Mouse (Mus musculus) kidney, postnatal 0 days (tissue): ENCODE data around the gene Ambp. TPM values are rescaled to one million over a fixed set of nuclear protein-coding genes. Genes with fewer than 3 reads are reported as not detected.

Experiments used
- ATAC-seq: fragments of 200-750 bp; cut with Nextera tagmentation; replicated peaks from 2 replicates; pipeline ENCODE4 v1.8.0; 2017; ENCODE audit warnings: low read depth, moderate number of reproducible peaks, moderate TSS enrichment, moderate library complexity; ENCODE audit not compliant: low FRiP score
- DNase-seq: peaks from one replicate; pipeline ENCODE4 v3.0.0-alpha.2; 2016; ENCODE audit warnings: low spot score
- H3K27ac ChIP-seq: fragments of 300-500 bp; sonication (generic); 2 replicates; pipeline ENCODE4 v1.5.1; 2014; ENCODE audit warnings: mild to moderate bottlenecking
- H3K27me3 ChIP-seq: fragments of 300-500 bp; sonication (generic); 2 replicates; pipeline ENCODE4 v1.6.1; 2014; ENCODE audit warnings: low read length, mixed read lengths; ENCODE audit not compliant: insufficient read depth
- H3K36me3 ChIP-seq: fragments of 300-500 bp; sonication (generic); 2 replicates; pipeline ENCODE4 v1.6.1; 2014; ENCODE audit warnings: low read length, mixed read lengths; ENCODE audit not compliant: insufficient read depth
- H3K4me1 ChIP-seq: fragments of 300-500 bp; sonication (generic); replicated peaks from 2 replicates; pipeline ENCODE4 v1.6.1; 2014; ENCODE audit warnings: antibody characterized with exemption, low read length, mixed read lengths; ENCODE audit not compliant: insufficient read depth
- H3K4me2 ChIP-seq: fragments of 300-500 bp; sonication (generic); 2 replicates; pipeline ENCODE4 v1.6.1; 2014; ENCODE audit warnings: mild to moderate bottlenecking, low read length, moderate library complexity, mixed read lengths
- H3K4me3 ChIP-seq: fragments of 300-500 bp; sonication (generic); replicated peaks from 2 replicates; pipeline ENCODE4 v1.5.1; 2014; ENCODE audit warnings: low read depth, low read length
- H3K9ac ChIP-seq: fragments of 300-500 bp; sonication (generic); 2 replicates; pipeline ENCODE4 v1.6.1; 2014; ENCODE audit warnings: low read depth, low read length
- H3K9me3 ChIP-seq: fragments of 300-500 bp; sonication (generic); replicated peaks from 2 replicates; pipeline ENCODE4 v1.6.1; 2016; ENCODE audit warnings: low read length, inconsistent platforms, mixed read lengths
- CTCF ChIP-seq: IDR thresholded peaks from 2 replicates; pipeline ENCODE4 v1.5.1; 2016; ENCODE audit warnings: antibody characterized with exemption, low read depth, mild to moderate bottlenecking, moderate library complexity
- WGBS: fragments of 180-500 bp; shearing (Covaris S2); extraction: QIAGEN DNeasy Blood & Tissue Kit; methylation state at CpG from one replicate; pipeline ENCODE4 v1.1.7; 2014; 5-methylcytosine and 5-hydroxymethylcytosine counted together
- polyA plus RNA-seq: library from polyadenylated mRNA; unstranded; fragments of >200 nt; fragmentation: Nextera tagmentation; extraction: Ambion mirVana; gene quantifications from 2 replicates; pipeline ENCODE4 v1.2.1, GENCODE M21; 2015

The Ambp gene
- polyA plus RNA-seq, 1 experiment from 2014 or later = 2.3 TPM

DNA sequence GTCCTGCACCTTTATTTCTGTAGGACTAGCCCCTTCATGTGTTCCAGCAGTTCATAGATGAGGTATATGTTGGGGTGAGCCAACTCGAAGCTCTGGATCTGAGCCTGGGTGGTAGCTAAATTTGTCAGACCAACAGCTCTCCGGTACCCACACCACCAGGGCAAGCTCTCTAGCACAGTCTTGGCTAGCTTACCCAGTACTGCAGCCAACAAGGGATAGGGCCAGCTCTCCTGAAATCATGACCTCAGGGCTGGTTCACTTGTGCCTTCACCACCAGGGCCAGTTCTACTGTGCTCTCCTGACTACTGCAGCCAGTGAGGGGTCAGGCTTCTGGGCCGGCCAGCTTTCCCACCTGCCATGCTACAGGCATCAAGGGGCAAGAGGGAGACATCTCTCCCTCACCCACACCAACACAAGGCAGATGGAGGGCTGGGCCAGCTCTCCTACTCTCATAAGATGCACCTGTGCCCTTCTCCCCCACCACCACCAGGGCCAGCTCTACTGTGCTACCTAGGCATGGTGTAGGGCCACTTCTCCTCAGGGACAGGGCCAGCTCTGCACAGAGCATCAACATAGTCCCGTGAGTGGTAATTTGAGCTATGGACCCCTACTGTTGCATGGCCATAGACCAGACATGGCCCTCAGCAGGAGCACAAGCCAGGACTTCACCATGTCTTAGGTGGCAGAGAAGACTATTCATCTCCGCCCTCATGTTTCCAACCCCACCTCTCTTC lies 24.5 kb downstream of the Ambp start:
- no peak for TF ChIP-seq CTCF
- H3K27ac ChIP-seq = no peak overlapping the region
- H3K27me3 ChIP-seq = no peaks in the 10 kb centered on the region
- ATAC-seq (no peak), DNase-seq (no peak)
- 91% methylated on average over 5 of the region's 5 CpGs for WGBS
- peaks cover 25% of the 10 kb centered on the region for H3K36me3 ChIP-seq
- H3K4me2 ChIP-seq = no peak overlapping the region
- no peaks in the 10 kb centered on the region for H3K9me3 ChIP-seq
- no peak overlapping the region for H3K9ac ChIP-seq
- no peaks in the 10 kb centered on the region for H3K4me1 ChIP-seq
- H3K4me3 ChIP-seq = no peak overlapping the region

- no peak for TF ChIP-seq CTCF
- no peaks in the 10 kb centered on the region for H3K9me3 ChIP-seq
- DNase-seq (no peak), ATAC-seq (no peak)
- no peak overlapping the region for H3K4me2 ChIP-seq
- 74% methylated on average over 8 of the region's 8 CpGs for WGBS
- H3K36me3 ChIP-seq = peaks cover 25% of the 10 kb centered on the region; the same call in 1 of the 2 replicates
- H3K4me1 ChIP-seq = no peaks in the 10 kb centered on the region
- H3K4me3 ChIP-seq = no peak overlapping the region
- H3K27ac ChIP-seq = no peak overlapping the region
- H3K27me3 ChIP-seq = no peaks in the 10 kb centered on the region
- H3K9ac ChIP-seq = no peak overlapping the region
Observed at GRCm38 (mm10) chr4:63124861-63125466, 29.6 kb downstream of the Ambp start.

DNA sequence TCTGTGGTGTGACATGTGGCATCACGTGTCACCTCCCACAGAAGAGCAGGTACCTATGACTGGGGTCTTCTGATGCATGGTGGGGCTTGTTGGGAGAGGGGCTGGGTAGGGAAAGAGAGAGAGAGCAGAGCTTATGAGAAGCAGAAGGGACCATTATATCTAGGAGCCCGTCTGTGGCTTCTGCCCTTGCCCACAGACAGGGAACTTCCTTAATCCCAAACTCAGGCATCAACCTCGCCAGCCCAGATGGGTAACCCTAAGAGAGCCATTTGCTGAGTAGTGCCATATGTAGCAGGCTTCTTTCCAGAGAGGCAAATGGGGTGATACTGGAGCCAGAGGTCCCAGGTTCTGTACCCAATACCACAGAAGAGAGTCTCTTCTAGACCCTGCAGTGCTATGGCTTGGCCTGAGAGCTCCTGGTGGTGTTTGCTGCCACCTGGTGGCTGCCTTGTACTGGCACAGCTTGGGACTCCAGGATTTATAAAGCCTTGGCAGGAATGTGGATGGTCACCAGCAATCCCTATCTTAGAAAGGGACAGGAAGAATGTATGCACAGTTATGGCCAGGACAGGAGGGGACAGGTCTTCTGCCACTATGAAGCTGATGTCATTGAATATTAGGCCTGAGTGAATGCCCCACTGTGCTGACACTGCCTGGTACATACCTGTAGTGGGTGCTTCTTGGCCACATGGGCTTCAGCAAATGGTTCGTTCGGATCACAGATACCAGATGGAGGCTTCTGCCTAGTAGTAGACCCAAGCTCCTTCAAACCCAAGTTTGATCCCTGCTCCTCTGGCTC lies 35.8 kb downstream of the Ambp start:
- ATAC-seq (peak; percentile 82), DNase-seq (peak; percentile 94)
- no peak overlapping the region for H3K4me3 ChIP-seq
- no peak overlapping the region for H3K9ac ChIP-seq
- no peaks in the 10 kb centered on the region for H3K27me3 ChIP-seq
- peaks cover 30% of the 10 kb centered on the region; the same call in 1 of the 2 replicates for H3K36me3 ChIP-seq
- peak; percentile 100 for TF ChIP-seq CTCF
- no peak overlapping the region for H3K27ac ChIP-seq
- no peaks in the 10 kb centered on the region for H3K9me3 ChIP-seq
- 87% methylated on average over 5 of the region's 5 CpGs for WGBS
- H3K4me1 ChIP-seq = peaks cover 4% of the 10 kb centered on the region; the same call in 1 of the 2 replicates
- H3K4me2 ChIP-seq = no peak overlapping the region

- H3K4me1 ChIP-seq = no peaks in the 10 kb centered on the region
- ATAC-seq = no peak
- no peak overlapping the region for H3K27ac ChIP-seq
- H3K9ac ChIP-seq = no peak overlapping the region
- H3K27me3 ChIP-seq = no peaks in the 10 kb centered on the region
- no peak for DNase-seq
- no peak overlapping the region for H3K4me3 ChIP-seq
- H3K36me3 ChIP-seq = peaks cover 23% of the 10 kb centered on the region; the same call in 1 of the 2 replicates
- no peaks in the 10 kb centered on the region for H3K9me3 ChIP-seq
- 98% methylated on average over 8 of the region's 8 CpGs for WGBS
- no peak overlapping the region for H3K4me2 ChIP-seq
- no peak for TF ChIP-seq CTCF
Observed at GRCm38 (mm10) chr4:63105651-63106050, 48.9 kb downstream of the Ambp start.

DNA sequence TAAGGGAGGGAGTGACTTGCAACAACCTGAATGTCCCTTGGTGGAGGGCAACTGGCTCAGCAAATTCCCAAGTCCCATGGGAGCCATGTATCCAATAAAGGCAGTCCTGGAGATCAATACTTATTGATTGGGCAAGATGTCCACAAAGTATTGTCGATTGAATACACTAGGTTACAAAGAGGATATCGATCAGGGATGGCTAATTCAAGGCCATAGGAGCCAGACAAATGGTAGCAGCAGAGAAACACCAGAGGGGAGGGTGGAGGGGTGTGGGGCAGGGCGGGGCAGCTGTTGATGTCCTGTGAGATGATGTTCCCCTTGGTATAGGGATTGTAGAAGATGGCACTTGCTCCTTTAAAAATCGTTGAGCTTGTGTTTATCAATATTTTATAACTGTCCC lies 52.6 kb downstream of the Ambp start:
- DNase-seq = no peak
- no peaks in the 10 kb centered on the region for H3K4me1 ChIP-seq
- no peak for ATAC-seq
- no peak overlapping the region for H3K4me2 ChIP-seq
- 92% methylated on average over 4 of the region's 4 CpGs for WGBS
- TF ChIP-seq CTCF = no peak
- no peak overlapping the region for H3K27ac ChIP-seq
- no peaks in the 10 kb centered on the region for H3K27me3 ChIP-seq
- H3K9me3 ChIP-seq = no peaks in the 10 kb centered on the region
- H3K9ac ChIP-seq = no peak overlapping the region
- H3K4me3 ChIP-seq = no peak overlapping the region
- H3K36me3 ChIP-seq = peaks cover 20% of the 10 kb centered on the region; the same call in 1 of the 2 replicates

GRCm38 (mm10) chr4:63100478-63100877 lies 54.1 kb downstream of the Ambp start:
- TF ChIP-seq CTCF = no peak
- no peak overlapping the region for H3K4me2 ChIP-seq
- H3K9ac ChIP-seq = no peak overlapping the region
- no peaks in the 10 kb centered on the region for H3K27me3 ChIP-seq
- 95% methylated on average over 11 of the region's 11 CpGs for WGBS
- H3K9me3 ChIP-seq = no peaks in the 10 kb centered on the region
- ATAC-seq (no peak), DNase-seq (no peak)
- H3K4me3 ChIP-seq = no peak overlapping the region
- no peaks in the 10 kb centered on the region for H3K4me1 ChIP-seq
- no peak overlapping the region for H3K27ac ChIP-seq
- H3K36me3 ChIP-seq = peaks cover 23% of the 10 kb centered on the region; the same call in 1 of the 2 replicates
